Mouse (Mus musculus) CD4-positive, CD25-positive, alpha-beta regulatory T cell, adult 4 months (primary cell): ENCODE data around the gene Snx21. TPM values are rescaled to one million over a fixed set of nuclear protein-coding genes. Genes with fewer than 3 reads are reported as not detected.
A peak's percentile ranks its signal among the peaks of the same experiment; 100 is the strongest.

Source experiments
- ATAC-seq: one replicate; pipeline ENCODE4 v1.8.0; 2017
- polyA plus RNA-seq, 2 experiments: library from polyadenylated mRNA; unstranded; fragments of 100-300 nt; shearing (Covaris generic); gene quantifications; one replicate each; pipeline ENCODE4 v1.2.1; 2017

Gene Snx21
- polyA plus RNA-seq: 1 to 10 TPM; 4.9 to 7.7 TPM

- peak; percentile 80 for ATAC-seq
Observed at GRCm38 (mm10) chr2:164785481-164786387, at the start of gene Snx21. Gene Snx21 (plus strand): TSS chr2:164785823.

- ATAC-seq: no peak
Observed at GRCm38 (mm10) chr2:164737377-164738090, 48.1 kb upstream of the Snx21 start.

GRCm38 (mm10) chr2:164739876-164740275, 45.7 kb upstream of the Snx21 start:
- ATAC-seq: no peak

DNA sequence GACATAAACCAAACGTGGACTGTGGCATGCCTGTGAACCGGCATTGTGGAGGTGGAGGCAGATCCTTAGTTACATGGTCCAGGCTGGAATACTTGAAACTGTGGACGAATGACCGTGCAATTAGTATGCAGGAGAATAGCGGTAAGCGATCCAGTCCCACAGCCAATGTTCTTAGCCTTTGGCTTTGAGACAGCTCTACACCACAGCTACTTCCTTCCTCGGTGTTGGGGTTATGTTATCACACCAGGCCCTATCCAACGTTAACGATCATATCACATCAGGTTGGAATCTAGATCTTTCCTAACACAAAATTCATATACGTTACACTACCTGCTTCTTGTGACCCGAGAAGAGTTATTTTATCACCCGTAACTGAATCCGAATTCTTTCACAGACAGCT, 40.6 kb upstream of the Snx21 start:
- ATAC-seq: no peak

- ATAC-seq: peak; percentile 98
Observed at GRCm38 (mm10) chr2:164745843-164746479, 39.7 kb upstream of the Snx21 start, which contains the start of the genes Wfdc3 and Dnttip1. Gene Wfdc3 (minus strand): TSS chr2:164745931. Gene Dnttip1 (plus strand): TSS chr2:164745983.

DNA sequence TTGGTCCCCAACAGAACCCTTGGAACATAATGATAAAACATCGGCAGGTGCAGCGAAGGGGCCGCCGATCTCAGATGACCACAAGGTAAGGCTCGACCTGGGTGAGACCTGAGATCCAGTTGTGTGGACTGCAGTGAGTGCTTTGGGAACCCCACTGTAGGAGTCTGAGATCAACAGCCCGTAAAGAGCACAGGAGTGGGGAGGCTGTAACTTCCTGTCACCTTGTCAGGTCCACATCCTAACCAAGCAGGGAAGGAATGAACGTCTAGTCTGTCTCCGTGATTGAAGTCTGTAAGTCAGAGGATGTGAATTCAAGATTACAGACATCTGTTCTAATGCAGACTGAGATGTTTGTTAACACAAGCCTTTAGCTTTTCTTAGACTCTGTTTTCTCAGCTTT, 38.9 kb upstream of the Snx21 start:
- ATAC-seq: peak; percentile 58

DNA sequence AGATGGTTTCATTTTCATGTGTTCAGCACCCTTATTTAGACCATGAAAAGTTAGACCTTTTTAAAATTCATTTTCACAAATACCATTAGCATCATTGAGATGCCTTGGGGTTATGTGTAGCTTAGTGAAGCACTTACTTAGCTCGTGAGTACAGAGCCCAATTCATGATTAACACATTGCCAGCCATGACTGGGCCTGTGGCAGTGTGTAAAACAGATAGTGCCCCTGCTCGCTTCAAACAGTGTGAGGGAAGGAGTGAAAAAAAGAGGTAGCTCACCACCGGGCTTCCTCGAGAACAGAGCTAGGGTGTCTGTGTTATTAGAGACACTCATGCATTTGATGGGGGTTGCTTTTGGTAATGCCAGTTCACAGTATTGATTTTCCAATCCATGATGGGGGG, 37.4 kb upstream of the Snx21 start:
- ATAC-seq: no peak

DNA sequence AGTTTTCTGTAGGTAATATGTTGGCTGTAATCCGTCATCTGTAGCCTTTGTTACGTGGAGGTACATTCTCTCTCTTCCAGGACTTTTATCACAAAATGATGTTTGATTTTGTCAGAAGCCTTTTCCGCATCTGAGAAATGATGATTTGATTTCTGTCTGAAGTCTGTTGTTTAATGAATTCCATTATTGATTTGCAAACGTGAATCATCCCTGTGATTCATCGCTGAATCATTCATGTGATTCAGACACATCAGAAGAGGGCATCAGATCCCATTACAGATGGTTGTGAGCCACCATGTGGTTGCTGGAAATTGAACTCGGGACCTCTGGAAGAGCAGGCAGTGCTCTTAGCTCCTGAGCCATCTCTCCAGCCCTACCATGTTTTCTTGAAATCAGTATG, 36.6 kb upstream of the Snx21 start:
- ATAC-seq: no peak

DNA sequence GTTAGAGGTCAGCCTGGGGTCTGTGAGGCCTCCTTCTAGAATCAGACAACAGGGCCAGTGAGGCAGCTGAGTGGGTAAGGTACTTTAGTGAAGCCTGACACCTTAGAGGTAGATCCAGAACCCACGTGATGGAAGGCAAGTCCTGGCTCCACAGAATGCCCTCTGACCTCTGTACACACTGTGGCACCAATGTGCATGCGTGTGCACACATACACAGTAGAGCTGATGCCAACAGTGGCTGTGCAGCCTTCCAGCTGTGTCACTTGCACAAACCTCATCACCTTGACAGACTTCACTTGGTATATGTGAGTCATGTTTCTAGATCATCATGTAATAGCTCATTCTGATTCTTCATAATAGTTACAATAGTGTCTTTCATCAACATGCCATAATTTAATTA, 33.2 kb upstream of the Snx21 start:
- ATAC-seq: no peak

DNA sequence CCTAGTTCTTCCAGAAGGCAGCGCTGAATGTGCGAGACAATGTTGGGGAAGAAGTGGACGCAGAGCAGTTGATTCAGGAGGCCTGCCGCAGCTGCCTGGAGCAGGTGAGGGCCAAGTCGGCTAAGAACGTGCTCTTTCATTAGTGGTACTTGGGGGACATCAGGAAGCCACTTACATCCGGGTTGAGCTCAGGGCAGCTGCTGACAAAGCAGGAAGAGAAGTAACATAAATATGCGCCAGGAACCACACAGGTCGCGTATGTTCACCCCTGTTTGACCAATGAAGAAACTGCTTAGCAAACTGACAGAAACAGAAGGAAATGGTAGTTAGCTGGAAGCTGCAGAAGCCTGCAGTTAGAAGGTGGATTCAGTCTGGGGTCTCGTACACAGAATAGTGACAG, 31.5 kb upstream of the Snx21 start:
- ATAC-seq: no peak

- ATAC-seq: no peak
Observed at GRCm38 (mm10) chr2:164754800-164755199, 30.8 kb upstream of the Snx21 start.

- ATAC-seq: no peak
Observed at GRCm38 (mm10) chr2:164757841-164758240, 27.8 kb upstream of the Snx21 start.

DNA sequence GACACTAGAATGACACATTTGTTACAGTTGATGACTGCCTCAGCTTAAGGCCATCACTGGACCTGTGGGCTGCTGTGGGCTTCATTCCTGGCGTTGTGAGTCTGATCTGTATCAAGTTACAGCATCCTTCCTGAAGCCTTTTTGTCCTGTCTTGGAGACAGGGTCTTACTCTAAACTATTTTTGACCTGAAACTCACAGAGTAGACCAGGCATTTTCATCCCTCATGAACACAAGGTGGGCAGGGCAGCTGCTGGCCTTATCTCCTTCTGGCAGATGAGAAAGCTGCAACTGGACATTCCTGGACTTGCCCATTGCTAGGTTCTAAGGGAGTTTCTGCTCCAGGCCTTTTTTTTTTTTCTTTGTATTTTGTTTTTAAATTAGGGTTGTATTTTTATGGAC, 26.9 kb upstream of the Snx21 start:
- ATAC-seq: no peak

DNA sequence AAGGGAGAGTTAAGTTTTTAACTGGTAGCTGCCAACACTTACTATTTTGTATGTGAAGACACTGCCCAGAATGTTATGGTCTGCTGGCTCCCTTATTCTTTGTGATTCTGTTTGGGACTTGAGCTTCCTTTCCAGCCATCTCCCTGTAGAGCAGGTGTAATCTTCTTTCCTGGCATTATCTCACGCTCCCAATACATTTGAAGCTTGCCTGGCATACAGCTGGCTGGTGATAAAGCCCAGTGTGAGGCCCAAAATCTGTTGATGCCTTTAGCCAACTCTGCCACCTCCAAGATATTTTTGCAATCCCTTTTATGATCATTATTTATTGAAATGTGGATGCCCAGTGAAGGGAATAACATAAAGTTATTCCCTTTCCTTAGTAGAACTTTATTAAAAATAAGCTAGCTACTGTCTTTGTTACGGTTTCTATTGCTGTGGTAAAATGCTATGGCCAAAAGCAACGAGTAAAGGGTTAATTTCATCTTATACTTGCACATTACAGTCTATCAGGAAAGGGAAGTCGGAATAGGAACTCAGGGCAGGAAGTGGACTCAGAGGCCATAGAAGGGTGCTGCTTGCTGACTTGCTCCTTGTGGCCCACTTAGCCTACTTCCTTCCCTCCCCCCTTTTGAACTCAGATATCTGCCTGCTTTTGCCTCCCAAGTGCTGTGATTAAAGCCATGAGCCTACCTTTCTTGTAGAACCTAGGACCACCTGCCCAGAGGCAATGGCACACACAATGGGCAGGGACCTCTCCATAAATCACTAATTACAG, 25.4 kb upstream of the Snx21 start:
- ATAC-seq: no peak

GRCm38 (mm10) chr2:164761502-164761901, 24.1 kb upstream of the Snx21 start:
- ATAC-seq: no peak

GRCm38 (mm10) chr2:164761971-164762370, 23.7 kb upstream of the Snx21 start:
- ATAC-seq: no peak

- no peak for ATAC-seq
Observed at GRCm38 (mm10) chr2:164762593-164762992, 23.0 kb upstream of the Snx21 start.

GRCm38 (mm10) chr2:164765841-164766240, 19.8 kb upstream of the Snx21 start:
- ATAC-seq: no peak

- ATAC-seq: no peak
Observed at GRCm38 (mm10) chr2:164767812-164768540, 17.6 kb upstream of the Snx21 start.

DNA sequence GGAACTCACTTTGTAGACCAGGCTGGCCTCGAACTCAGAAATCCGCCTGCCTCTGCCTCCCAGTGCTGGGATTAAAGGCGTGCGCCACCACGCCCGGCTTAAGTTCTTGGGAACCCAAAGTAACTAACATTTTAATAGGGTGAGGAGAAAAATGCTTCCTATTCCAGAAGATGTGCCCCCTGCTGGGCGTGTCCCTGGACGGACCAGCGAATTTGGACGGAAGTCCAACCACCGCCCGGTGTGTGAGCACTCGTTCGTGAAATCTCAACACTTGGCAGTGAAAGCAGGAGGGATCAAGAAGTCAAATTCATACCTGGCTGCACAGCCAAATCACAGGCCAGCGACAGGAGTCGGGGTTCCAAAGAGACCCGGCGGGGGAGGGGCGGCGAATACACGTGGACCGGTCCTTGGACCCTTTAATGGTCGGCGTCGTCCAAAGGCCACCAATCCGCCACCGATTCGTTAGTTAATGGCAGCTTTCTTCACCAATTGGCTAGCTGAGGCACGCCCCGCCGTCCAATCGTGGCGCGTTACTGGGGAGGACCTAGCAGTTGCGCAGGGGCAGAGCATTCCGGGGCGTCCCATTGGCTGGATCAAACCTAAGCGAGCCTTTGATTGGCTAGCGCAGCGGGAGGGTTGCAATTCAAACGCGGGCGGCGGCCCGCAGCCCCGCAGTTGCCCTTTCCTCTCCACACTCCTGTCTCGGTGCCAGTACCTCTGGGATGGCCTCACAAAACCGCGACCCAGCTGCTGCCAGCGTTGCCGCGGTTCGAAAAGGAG, 16.2 kb upstream of the Snx21 start, which contains the start of gene Ube2c:
Gene Ube2c, plus strand, starts transcription at position 641 of the 780 bp plus-strand sequence.
- peak; percentile 100 for ATAC-seq

DNA sequence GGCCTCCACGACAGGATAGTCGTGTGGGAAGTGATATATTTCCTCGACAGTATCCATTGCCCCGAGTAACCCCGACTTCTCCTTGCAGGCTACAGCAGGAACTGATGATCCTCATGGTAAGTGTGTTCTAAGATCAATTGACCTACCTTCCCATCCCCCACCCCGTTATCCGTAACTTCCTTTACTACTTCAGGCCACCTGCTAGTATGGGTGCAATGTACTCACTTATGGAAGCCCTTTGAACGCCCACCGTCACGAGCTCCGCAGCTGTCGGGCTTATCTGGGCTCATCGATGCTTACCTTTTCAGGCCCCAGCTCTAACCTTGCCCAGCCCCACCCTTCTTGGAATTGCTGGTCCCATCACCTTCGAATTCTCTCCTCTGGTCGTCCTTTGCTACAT, 15.3 kb upstream of the Snx21 start:
- no peak for ATAC-seq
